Mouse (Mus musculus) MN1 (cell line): ENCODE measurements around the gene Ccdc157.
"Not testable (repeated sequence)": the region's sequence is repeated elsewhere in the genome, so short reads cannot be mapped to it uniquely, and the experiment has no call there.

Source experiments
- DNase-seq: peaks from one replicate; pipeline ENCODE4 v3.0.0-alpha.2; 2016; ENCODE audit warnings: low spot score

The Ccdc157 gene

GRCm38 (mm10) chr11:4159808-4160708, at the start of gene Ccdc157, which contains the start of gene Sf3a1:
TSS of gene Ccdc157 (minus strand) at chr11:4160293.
TSS of gene Sf3a1 (plus strand) at chr11:4160350.
- DNase-seq = peak; percentile 97

GRCm38 (mm10) chr11:4209556-4209955, 49.5 kb upstream of the Ccdc157 start:
- DNase-seq = peak; percentile 51

- no peak for DNase-seq
These were observed 47.6 kb upstream of the Ccdc157 start for GRCm38 (mm10) chr11:4207655-4208054.

GRCm38 (mm10) chr11:4206563-4206962, 46.5 kb upstream of the Ccdc157 start:
- no peak for DNase-seq

- DNase-seq = no peak
These were observed 45.9 kb upstream of the Ccdc157 start for GRCm38 (mm10) chr11:4205951-4206350.

- DNase-seq = no peak
These were observed 45.1 kb upstream of the Ccdc157 start for GRCm38 (mm10) chr11:4205097-4205655.

GRCm38 (mm10) chr11:4203705-4204074, 43.6 kb upstream of the Ccdc157 start:
- no peak for DNase-seq

- DNase-seq = no peak
These were observed 43.1 kb upstream of the Ccdc157 start for GRCm38 (mm10) chr11:4202995-4203704.

- no peak for DNase-seq
These were observed 42.0 kb upstream of the Ccdc157 start for GRCm38 (mm10) chr11:4201981-4202700.

GRCm38 (mm10) chr11:4197691-4198090, 37.6 kb upstream of the Ccdc157 start:
- no peak for DNase-seq

- DNase-seq = no peak
These were observed 36.5 kb upstream of the Ccdc157 start for GRCm38 (mm10) chr11:4196636-4197035.

GRCm38 (mm10) chr11:4195597-4196031, 35.5 kb upstream of the Ccdc157 start:
- peak; percentile 66 for DNase-seq

GRCm38 (mm10) chr11:4193420-4193819, 33.3 kb upstream of the Ccdc157 start:
- no peak for DNase-seq

- DNase-seq = no peak
These were observed 32.7 kb upstream of the Ccdc157 start for GRCm38 (mm10) chr11:4192757-4193156.

- peak; percentile 51 for DNase-seq
These were observed 30.6 kb upstream of the Ccdc157 start for GRCm38 (mm10) chr11:4190677-4191076.

- no peak for DNase-seq
These were observed 29.1 kb upstream of the Ccdc157 start for GRCm38 (mm10) chr11:4189182-4189581.

- DNase-seq = no peak
These were observed 27.2 kb upstream of the Ccdc157 start for GRCm38 (mm10) chr11:4187318-4187700.

- peak; percentile 99 for DNase-seq
These were observed 26.6 kb upstream of the Ccdc157 start, which contains the start of gene Tbc1d10a for GRCm38 (mm10) chr11:4186486-4187317. TSS of gene Tbc1d10a (plus strand) at chr11:4186789.

- not testable (repeated sequence) for DNase-seq
These were observed 25.4 kb upstream of the Ccdc157 start for GRCm38 (mm10) chr11:4185480-4185879.

- DNase-seq = peak; percentile 70
These were observed 24.3 kb upstream of the Ccdc157 start for GRCm38 (mm10) chr11:4184251-4184952.
